Mouse (Mus musculus) heart, adult 18-20 months (tissue): Measurements from ENCODE around the gene Vmn1r18. TPM values are rescaled to one million over a fixed set of nuclear protein-coding genes. Genes with fewer than 3 reads are reported as not detected.
"Not testable (repeated sequence)": the region's sequence is repeated elsewhere in the genome, so short reads cannot be mapped to it uniquely, and the experiment has no call there.

Source experiments
- DNase-seq, 2 experiments: peaks; one replicate each; pipeline ENCODE4 v3.0.0; 2021 to 2022; ENCODE audit warnings: mixed read lengths in 1 of 2
- long read RNA-seq, 2 experiments: library from polyadenylated mRNA; stranded (forward); transcript quantifications; one replicate each; pipeline ENCODE4 v2.0.0; 2021
- total RNA-seq, 2 experiments: library from RNA; stranded (reverse); gene quantifications; 2 replicates each; pipeline ENCODE4 v1.2.3; 2021

The Vmn1r18 gene
- not detected for total RNA-seq
- long read RNA-seq, experiment 1, result 0 reads
- long read RNA-seq, experiment 2, result 0 reads

DNA sequence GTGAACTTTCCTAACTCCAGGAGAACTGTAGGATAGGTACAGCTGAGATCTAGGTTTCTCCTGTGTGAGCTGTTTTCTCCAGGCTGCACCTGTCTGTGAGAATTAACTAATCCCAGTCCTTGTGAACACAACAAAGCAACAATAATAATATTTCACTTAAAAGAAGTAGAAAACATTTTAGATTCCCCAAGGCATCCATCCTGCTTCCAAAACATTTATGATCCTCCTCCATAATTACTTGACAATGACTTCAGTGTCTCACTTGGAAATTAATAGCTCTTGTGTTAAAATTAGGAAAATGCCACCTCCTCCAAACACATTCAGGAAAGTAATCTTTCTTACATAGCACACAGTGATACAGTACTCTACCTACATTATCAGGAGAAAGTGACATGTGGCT is at the start of gene Vmn1r18:
Vmn1r18 (minus strand) TSS at position 101 of the 400 bp plus-strand sequence.
- DNase-seq, result no peak

- DNase-seq, result peak; percentile 7 to 38
These were observed 35.6 kb upstream of the Vmn1r18 start for GRCm38 (mm10) chr6:57431196-57431595.

DNA sequence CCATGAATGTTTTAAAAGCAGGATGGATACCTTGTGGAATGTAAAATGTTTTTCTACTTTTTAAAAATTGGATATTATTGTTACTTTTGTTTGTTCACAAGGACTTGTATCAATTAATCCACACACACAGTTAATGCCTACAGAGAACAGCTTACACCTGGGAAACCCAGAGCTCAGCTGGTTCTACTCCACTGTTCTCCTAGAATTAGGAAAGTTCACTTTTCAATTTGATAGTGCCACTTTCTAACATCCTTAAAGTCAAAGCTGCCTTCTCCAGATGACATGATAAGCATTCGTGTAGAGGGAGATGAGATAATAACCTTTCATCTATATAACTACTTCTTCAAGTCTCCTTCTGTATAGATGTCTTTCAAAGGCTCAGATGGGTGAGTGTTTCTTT is 33.0 kb upstream of the Vmn1r18 start, which contains the start of gene Vmn1r20:
Vmn1r20 (plus strand) TSS at position 301 of the 400 bp plus-strand sequence.
- no peak for DNase-seq

GRCm38 (mm10) chr6:57403480-57403879 is 7.9 kb upstream of the Vmn1r18 start, which contains the start of gene Vmn1r19:
Gene Vmn1r19 (plus strand): TSS chr6:57403780.
- not testable (repeated sequence) for DNase-seq

- no peak for DNase-seq
These were observed 28.1 kb downstream of the Vmn1r18 start for GRCm38 (mm10) chr6:57367496-57367895.

DNA sequence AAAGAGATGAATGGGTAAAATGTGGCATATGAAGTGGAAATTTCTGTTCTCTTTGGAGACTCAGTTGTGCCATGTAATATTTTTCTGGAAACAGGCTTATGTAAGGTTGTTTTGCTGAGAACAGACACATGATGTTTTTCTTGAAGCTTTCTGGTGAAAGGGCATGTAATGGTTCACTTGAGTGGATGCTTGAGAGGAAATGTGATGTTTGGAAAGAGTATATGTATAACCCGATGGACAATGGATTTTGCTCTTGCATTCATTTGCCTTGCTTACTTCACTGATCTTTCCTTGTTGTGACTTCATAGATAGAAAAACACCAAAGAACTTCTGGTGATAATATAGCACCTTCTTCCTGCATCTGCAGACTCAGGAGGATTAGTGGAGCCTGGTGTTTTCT is 29.7 kb downstream of the Vmn1r18 start:
- DNase-seq, result not testable (repeated sequence)

DNA sequence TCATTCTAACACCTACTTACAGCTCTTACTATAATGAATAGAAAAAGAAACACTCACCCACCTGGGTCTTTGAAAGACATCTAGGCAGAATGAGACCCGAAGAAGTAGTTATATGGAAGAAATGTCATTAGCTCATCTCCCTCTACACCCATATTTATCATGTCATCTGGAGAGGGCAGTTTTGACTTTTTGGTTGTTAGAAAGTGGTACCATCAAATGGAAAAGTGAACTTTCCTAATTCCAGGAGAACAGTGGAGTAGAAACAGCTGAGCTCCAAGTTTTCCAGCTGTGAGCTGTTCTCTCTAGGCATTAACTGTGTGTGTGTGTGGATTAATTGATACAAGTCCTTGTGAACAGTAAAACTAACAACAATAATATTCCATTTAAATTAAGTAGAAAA is 32.0 kb downstream of the Vmn1r18 start, which contains the start of gene Vmn1r17:
Vmn1r17 (minus strand) TSS at position 101 of the 400 bp plus-strand sequence.
- no peak for DNase-seq

DNA sequence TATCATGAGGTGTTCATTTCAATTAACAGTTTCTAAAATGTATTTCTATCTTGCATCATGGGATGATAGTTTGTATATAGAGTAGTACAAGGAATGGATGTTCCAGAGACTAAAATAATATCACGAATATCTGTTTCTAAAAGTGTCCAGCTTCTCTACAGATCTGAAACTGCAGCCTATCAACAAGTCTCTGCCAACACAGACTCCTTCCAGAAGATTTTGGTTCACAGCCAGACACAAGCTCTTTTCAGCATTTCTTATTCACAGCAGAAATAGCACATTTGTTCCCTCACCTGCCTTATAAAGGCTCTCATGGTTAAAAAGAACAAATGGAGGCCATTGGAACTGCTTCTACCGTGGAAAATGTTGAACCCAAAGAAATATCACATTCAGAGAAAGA is 38.7 kb downstream of the Vmn1r18 start:
- no peak for DNase-seq

GRCm38 (mm10) chr6:57329394-57329793 is 66.2 kb downstream of the Vmn1r18 start, which contains the start of gene Vmn1r16:
Gene Vmn1r16 (minus strand): TSS chr6:57329494.
- no peak for DNase-seq

Other genes with a start within 250 kb of the Vmn1r18 start
- not detected for gene Vmn1r12, start 238.9 kb downstream of the Vmn1r18 start, total RNA-seq
- not detected for gene Vmn1r13, start 192.5 kb downstream of the Vmn1r18 start, total RNA-seq
- gene Vmn1r14, start 164.1 kb downstream of the Vmn1r18 start, total RNA-seq, result not detected
- gene Vmn1r15, start 137.8 kb downstream of the Vmn1r18 start, total RNA-seq, result not detected
- not detected for gene Vmn1r16, start 66.3 kb downstream of the Vmn1r18 start, total RNA-seq
- gene Vmn1r17, start 32.1 kb downstream of the Vmn1r18 start, total RNA-seq, result not detected
- gene Vmn1r19, start 8.0 kb upstream of the Vmn1r18 start, total RNA-seq, result not detected
- not detected for gene Vmn1r20, start 33.1 kb upstream of the Vmn1r18 start, total RNA-seq
- gene Ppm1k, start 139.7 kb upstream of the Vmn1r18 start, total RNA-seq, result 100 to 1,000 TPM in 1 of 2 experiments, 10 to 100 TPM in 1; 77.8 to 101 TPM
- gene Herc6, start 185.2 kb upstream of the Vmn1r18 start, total RNA-seq, result 1 to 10 TPM; 2.7 to 6.6 TPM